Mouse (Mus musculus): ENCODE measurements around the gene Hsbp1. TPM values are rescaled to one million over a fixed set of nuclear protein-coding genes. Genes with fewer than 3 reads are reported as not detected.

Gene Hsbp1
- total and polyA plus RNA-seq, 2 experiments, result 65.3 to 69.2 TPM

GRCm38 (mm10) chr8:119394524-119395026 lies 50.3 kb downstream of the Hsbp1 start, which contains the start of gene Mlycd:
Gene Mlycd, plus strand, starts transcription at chr8:119394878.
- under 1% methylated on average over 44 of the region's 44 CpGs for WGBS
- DNase-seq (ENCODE audit: extremely low read depth, low read depth, low spot score), result peak; percentile 81
- Histone ChIP-seq H3K4me1 (ENCODE audit: control insufficient read depth, insufficient read depth, low read length) (peaks cover 31% of the 10 kb centered on the region), H3K27ac (replicated peaks; ENCODE audit: insufficient read depth, low read depth, low read length) (peak within 1 kb of the TSS; percentile 97), H3K9ac (ENCODE audit: low read depth, low read length) (peak within 1 kb of the TSS; percentile 97), H3K79me2 (ENCODE audit: control insufficient read depth, insufficient read depth, low read length) (peaks cover 23% of the 10 kb centered on the region), H3K36me3 (ENCODE audit: control insufficient read depth, insufficient read depth, low read length) (no peaks in the 10 kb centered on the region), H3K27me3 (ENCODE audit: control insufficient read depth, insufficient read depth, low read length) (no peaks in the 10 kb centered on the region), H3K4me3 (ENCODE audit: insufficient read depth, low read depth, low read length) (peak within 1 kb of the TSS; percentile 95)
- TF ChIP-seq CTCF (IDR thresholded peaks at IDR 0.05; ENCODE audit: low read depth, low read length), result no peak
- peak; percentile 93 for TF ChIP-seq POLR2A (IDR thresholded peaks at IDR 0.05; ENCODE audit: extremely low read depth, insufficient read depth, low read length)

GRCm38 (mm10) chr8:119395072-119395950 lies 51.0 kb downstream of the Hsbp1 start:
- Histone ChIP-seq H3K4me3 (ENCODE audit: insufficient read depth, low read depth, low read length) (peak overlapping the region; percentile 95), H3K27ac (replicated peaks; ENCODE audit: insufficient read depth, low read depth, low read length) (peak overlapping the region; percentile 97), H3K79me2 (ENCODE audit: control insufficient read depth, insufficient read depth, low read length) (peaks cover 23% of the 10 kb centered on the region), H3K4me1 (ENCODE audit: control insufficient read depth, insufficient read depth, low read length) (peaks cover 38% of the 10 kb centered on the region), H3K27me3 (ENCODE audit: control insufficient read depth, insufficient read depth, low read length) (no peaks in the 10 kb centered on the region), H3K9ac (ENCODE audit: low read depth, low read length) (peak overlapping the region; percentile 97), H3K36me3 (ENCODE audit: control insufficient read depth, insufficient read depth, low read length) (no peaks in the 10 kb centered on the region)
- 2% methylated on average over 80 of the region's 83 CpGs for WGBS
- TF ChIP-seq CTCF (IDR thresholded peaks at IDR 0.05; ENCODE audit: low read depth, low read length) (no peak), POLR2A (IDR thresholded peaks at IDR 0.05; ENCODE audit: extremely low read depth, insufficient read depth, low read length) (no peak)
- peak; percentile 91 for DNase-seq (ENCODE audit: extremely low read depth, low read depth, low spot score)

Other genes with a start within 250 kb of the Hsbp1 start
- gene Mlycd, start 50.4 kb downstream of the Hsbp1 start, total RNA-seq (2014; rRNA removed), result 57.3 and 68.1 TPM in 2 replicates
- gene Mlycd, start 50.4 kb downstream of the Hsbp1 start, polyA plus RNA-seq (2012; rRNA removed), result 112 and 115 TPM in 2 replicates
- 9.6 and 33.0 TPM in 2 replicates for gene Osgin1, start 89.6 kb downstream of the Hsbp1 start, total RNA-seq (2014; rRNA removed)
- gene Osgin1, start 89.6 kb downstream of the Hsbp1 start, polyA plus RNA-seq (2012; rRNA removed), result 211 and 649 TPM in 2 replicates
- 0.07 TPM in 1 of 2 replicates, not detected in the other for gene Necab2, start 102.2 kb downstream of the Hsbp1 start, total RNA-seq (2014; rRNA removed)
- 0.11 TPM in 1 of 2 replicates, not detected in the other for gene Necab2, start 102.2 kb downstream of the Hsbp1 start, polyA plus RNA-seq (2012; rRNA removed)
- gene Slc38a8, start 157.2 kb downstream of the Hsbp1 start, total RNA-seq (2014; rRNA removed), result not detected in 2 replicates
- not detected in 2 replicates for gene Slc38a8, start 157.2 kb downstream of the Hsbp1 start, polyA plus RNA-seq (2012; rRNA removed)
- gene Mbtps1, start 214.2 kb downstream of the Hsbp1 start, total RNA-seq (2014; rRNA removed), result 30.4 and 39.8 TPM in 2 replicates
- 30.1 and 31.9 TPM in 2 replicates for gene Mbtps1, start 214.2 kb downstream of the Hsbp1 start, polyA plus RNA-seq (2012; rRNA removed)
- 7.8 and 8.6 TPM in 2 replicates for gene Hsdl1, start 230.7 kb downstream of the Hsbp1 start, total RNA-seq (2014; rRNA removed)
- 6.1 and 7.8 TPM in 2 replicates for gene Hsdl1, start 230.7 kb downstream of the Hsbp1 start, polyA plus RNA-seq (2012; rRNA removed)
- gene Dnaaf1, start 230.7 kb downstream of the Hsbp1 start, total RNA-seq (2014; rRNA removed), result not detected in 2 replicates
- not detected in 2 replicates for gene Dnaaf1, start 230.7 kb downstream of the Hsbp1 start, polyA plus RNA-seq (2012; rRNA removed)